ENCODE assay signal across 9 mouse cellular contexts in the genomic region with DNA sequence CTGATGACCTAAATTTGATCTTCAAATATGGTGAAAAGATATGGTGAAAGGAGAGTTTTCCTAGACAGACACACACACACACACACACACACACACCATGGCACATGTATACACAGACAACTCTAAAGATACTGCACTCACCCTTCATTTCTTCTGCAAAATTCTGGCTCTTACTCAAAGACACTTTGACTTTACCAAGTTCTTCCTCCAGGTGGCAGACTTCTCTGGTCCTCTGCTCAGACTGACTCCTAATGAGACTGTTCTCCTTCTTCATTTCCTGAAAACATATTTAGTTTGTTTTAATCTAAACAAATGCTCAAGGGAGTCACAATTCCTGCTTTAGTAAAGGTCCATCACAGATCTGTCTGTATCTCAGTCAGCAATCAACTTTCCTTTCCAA. TPM values are rescaled to one million over a fixed set of nuclear protein-coding genes. Genes with fewer than 3 reads are reported as not detected.
DNase-seq lines count a peak whose midpoint lies in the region; ATAC-seq and TF ChIP-seq lines count a peak whose summit lies in the region.
"Had no signal": no experiment of that assay in that cellular context is flagged by ENCODE, and none has a peak within 500 bp of the region (broad histone marks: within the 10 kb centered on the region; RNA-seq: fewer than 3 reads in every experiment).

No protein-coding gene starts in this region.

- H3K4me3 ChIP-seq in forebrain, embryonic 13.5 days: no peak overlapping the region
- H3K4me3 ChIP-seq in forebrain, embryonic 15.5 days: no peak overlapping the region
- H3K4me3 ChIP-seq in liver, adult 2 months (ENCODE audit: insufficient read depth, low read depth, low read length): no peak overlapping the region
- no peak overlapping the region for H3K4me3 ChIP-seq in embryonic facial prominence, embryonic 14.5 days (ENCODE audit: low read depth, low read length)
- H3K4me3 ChIP-seq: heart, embryonic 15.5 days had no signal

- CTCF ChIA-PET in Patski (lab: Charles Lee): interaction anchor here (1.7 to 3.6 kb wide), 3 partner anchors 10 to 266 kb away, joined by 5 to 28 read pairs (median 7); no protein-coding TSS in a partner anchor

- H3K27me3 ChIP-seq in forebrain, embryonic 13.5 days: no peaks in the 10 kb centered on the region
- H3K27me3 ChIP-seq in forebrain, embryonic 15.5 days: no peaks in the 10 kb centered on the region
- H3K27me3 ChIP-seq in liver, adult 2 months (ENCODE audit: control insufficient read depth, insufficient read depth, low read length): no peaks in the 10 kb centered on the region
- H3K27me3 ChIP-seq in Patski: no peaks in the 10 kb centered on the region
- no peaks in the 10 kb centered on the region for H3K27me3 ChIP-seq in embryonic facial prominence, embryonic 14.5 days (replicated peaks; ENCODE audit: control insufficient read depth, insufficient read depth, low read length)
- H3K27me3 ChIP-seq: heart, embryonic 15.5 days had no signal

- H3K9ac ChIP-seq in forebrain, embryonic 13.5 days: no peak overlapping the region
- H3K9ac ChIP-seq in forebrain, embryonic 15.5 days (replicated peaks): no peak overlapping the region
- H3K9ac ChIP-seq in liver, adult 2 months (ENCODE audit: low read depth, low read length): no peak overlapping the region
- H3K9ac ChIP-seq in embryonic facial prominence, embryonic 14.5 days (ENCODE audit: low read depth, low read length): no peak overlapping the region
- H3K9ac ChIP-seq: heart, embryonic 15.5 days had no signal

- no peak overlapping the region for H3K27ac ChIP-seq in forebrain, embryonic 13.5 days
- no peak overlapping the region for H3K27ac ChIP-seq in forebrain, embryonic 15.5 days (replicated peaks)
- H3K27ac ChIP-seq in liver, adult 2 months (replicated peaks; ENCODE audit: insufficient read depth, low read depth, low read length): no peak overlapping the region
- H3K27ac ChIP-seq in embryonic facial prominence, embryonic 14.5 days (replicated peaks; ENCODE audit: low read depth, low read length): no peak overlapping the region
- H3K27ac ChIP-seq: heart, embryonic 15.5 days had no signal

- in situ Hi-C loops in Patski (cut with MboI; ENCODE audit: low pct_unique_long_range_greater_than_20kb): no loop called here

- no peaks in the 10 kb centered on the region for H3K9me3 ChIP-seq in forebrain, embryonic 13.5 days (replicated peaks)
- H3K9me3 ChIP-seq in forebrain, embryonic 15.5 days: no peaks in the 10 kb centered on the region
- H3K9me3 ChIP-seq in embryonic facial prominence, embryonic 14.5 days (ENCODE audit: control insufficient read depth, low read length): no peaks in the 10 kb centered on the region
- H3K9me3 ChIP-seq: heart, embryonic 15.5 days had no signal

- no peak overlapping the region for H3K4me2 ChIP-seq in forebrain, embryonic 13.5 days
- H3K4me2 ChIP-seq in forebrain, embryonic 15.5 days (replicated peaks): no peak overlapping the region
- H3K4me2 ChIP-seq in embryonic facial prominence, embryonic 14.5 days (ENCODE audit: low read depth, low read length): no peak overlapping the region
- H3K4me2 ChIP-seq: heart, embryonic 15.5 days had no signal

- no peak for TF ChIP-seq POLR2A in liver, adult 2 months (IDR thresholded peaks at IDR 0.05; ENCODE audit: extremely low read depth, insufficient read depth, low read length)

- POLR2A ChIA-PET in Patski (lab: Charles Lee): no interaction called here

- peak; percentile 28 for DNase-seq in liver, adult 2 months (ENCODE audit: extremely low read depth, low read depth, low spot score)
- DNase-seq in liver (no peak), Patski (ENCODE audit: low read depth, low spot score) (no peak)
- DNase-seq in embryonic facial prominence, embryonic 14.5 days (ENCODE audit: low spot score): peak; percentile 38
- no peak for DNase-seq in yolk sac, embryonic 10.5 days (ENCODE audit: low spot score)

- H3K36me3 ChIP-seq in forebrain, embryonic 13.5 days (ENCODE audit: poor library complexity, severe bottlenecking): peaks cover 53% of the 10 kb centered on the region
- peaks cover 11% of the 10 kb centered on the region; the same call in 1 of the 2 replicates for H3K36me3 ChIP-seq in forebrain, embryonic 15.5 days
- H3K36me3 ChIP-seq in liver, adult 2 months (ENCODE audit: control insufficient read depth, insufficient read depth, low read length): no peaks in the 10 kb centered on the region
- H3K36me3 ChIP-seq in embryonic facial prominence, embryonic 14.5 days (ENCODE audit: control insufficient read depth, insufficient read depth, low read length): peaks cover 46% of the 10 kb centered on the region

- H3K79me2 ChIP-seq in liver, adult 2 months (ENCODE audit: control insufficient read depth, insufficient read depth, low read length): no peaks in the 10 kb centered on the region

- 0 out of 2 replicates have a peak, but pooled peaks have one; percentile 19 for ATAC-seq in forebrain, embryonic 13.5 days
- no peak for ATAC-seq in forebrain, embryonic 15.5 days (replicated peaks)
- ATAC-seq in Patski: peak; percentile 73
- no peak for ATAC-seq in embryonic facial prominence, embryonic 14.5 days (ENCODE audit: low read depth)
- ATAC-seq in megakaryocyte, adult 5-6 weeks (ENCODE audit: poor library complexity, severe bottlenecking): 0 out of 2 replicates have a peak, but pooled peaks have one; percentile 43

- no peak for TF ChIP-seq CTCF in liver, adult 2 months (IDR thresholded peaks at IDR 0.05; ENCODE audit: low read depth, low read length)
- TF ChIP-seq CTCF in Patski (IDR thresholded peaks at IDR 0.05): peak; percentile 66

- H3K4me1 ChIP-seq in forebrain, embryonic 13.5 days: peaks cover 5% of the 10 kb centered on the region
- peaks cover 20% of the 10 kb centered on the region for H3K4me1 ChIP-seq in forebrain, embryonic 15.5 days
- H3K4me1 ChIP-seq in liver, adult 2 months (ENCODE audit: control insufficient read depth, insufficient read depth, low read length): no peaks in the 10 kb centered on the region
- H3K4me1 ChIP-seq in embryonic facial prominence, embryonic 14.5 days (ENCODE audit: control insufficient read depth, insufficient read depth, low read length): no peaks in the 10 kb centered on the region
- H3K4me1 ChIP-seq: heart, embryonic 15.5 days had no signal

RNA-seq across cellular contexts. Expression of a gene that starts 26.0 kb away (rescaled TPM):
- 119 and 123 TPM in 2 replicates for polyA plus RNA-seq in forebrain, embryonic 13.5 days (2015; fragmentation: Nextera tagmentation; extraction: Ambion mirVana)
- 56.3 and 57.7 TPM in 2 replicates for polyA plus RNA-seq in forebrain, embryonic 15.5 days (2015; fragmentation: Nextera tagmentation; extraction: Ambion mirVana)
- 0.18 and 2.2 TPM in 2 replicates for total RNA-seq in liver, adult 2 months (2014; rRNA removed)
- polyA plus RNA-seq in liver, adult 2 months (2012; rRNA removed): 0.01 and 0.15 TPM in 2 replicates
- polyA plus RNA-seq in Patski (2021): 26.1 TPM
- polyA plus RNA-seq in embryonic facial prominence, embryonic 14.5 days (2014; fragmentation: Nextera tagmentation; extraction: Ambion mirVana): 54.4 and 62.8 TPM in 2 replicates
- 38.7 and 40.5 TPM in 2 replicates for total RNA-seq in megakaryocyte, adult 5-6 weeks (2015)
- total RNA-seq in megakaryocyte, adult 5-6 weeks (2017): 47.4 and 82.1 TPM in 2 replicates

Comparison
In these comparisons a context has a peak if more than half of its experiments do, and no peak if none do; other contexts are left out.
1. ATAC-seq: peak in forebrain, embryonic 13.5 days (single experiment), Patski (single experiment) and megakaryocyte, adult 5-6 weeks (single experiment); none in forebrain, embryonic 15.5 days (single experiment) and embryonic facial prominence, embryonic 14.5 days (single experiment).
2. DNase-seq: peak in liver, adult 2 months (single experiment) and embryonic facial prominence, embryonic 14.5 days (single experiment); none in liver (single experiment), Patski (single experiment) and yolk sac, embryonic 10.5 days (single experiment).
3. RNA of a gene that starts 26.0 kb away (polyA plus RNA-seq): 119 to 123 TPM in forebrain, embryonic 13.5 days, 56.3 to 57.7 TPM in forebrain, embryonic 15.5 days, 54.4 to 62.8 TPM in embryonic facial prominence, embryonic 14.5 days and 26.1 TPM in Patski (single experiment); 0.01 to 0.15 TPM in liver, adult 2 months; every median in the first group is over 10 times any median in the second.